Mouse (Mus musculus) gastrocnemius, adult 2 months (tissue): Measurements from ENCODE around the gene Ankfy1. TPM values are rescaled to one million over a fixed set of nuclear protein-coding genes. Genes with fewer than 3 reads are reported as not detected.
"Not testable (repeated sequence)": the region's sequence is repeated elsewhere in the genome, so short reads cannot be mapped to it uniquely, and the experiment has no call there.

Source experiments
- DNase-seq: peaks from one replicate; pipeline ENCODE4 v3.0.0; 2022
- H3K27ac ChIP-seq: fragments of 200-600 bp; 2 replicates; pipeline ENCODE4 v1.8.1; 2022; ENCODE audit warnings: mild to moderate bottlenecking
- H3K4me3 ChIP-seq: fragments of 200-600 bp; 2 replicates; pipeline ENCODE4 v1.8.1; 2022; ENCODE audit warnings: mild to moderate bottlenecking, moderate library complexity
- CTCF ChIP-seq: fragments of 200-600 bp; IDR thresholded peaks from 2 replicates; pipeline ENCODE4 v1.8.1; 2022; ENCODE audit warnings: antibody characterized with exemption, mild to moderate bottlenecking, moderate library complexity
- intact Hi-C: fragments of 180-260 bp; cut with DNase I; formaldehyde crosslinking; loops from one replicate; pipeline ENCODE4 v1.15.1; 2025
- total RNA-seq, 2 experiments: library from RNA; stranded (reverse); gene quantifications; 2 replicates each; pipeline ENCODE4 v1.2.3; 2021

The Ankfy1 gene
- total RNA-seq, 2 experiments from 2014 or later = 8.5 to 10.4 TPM

GRCm38 (mm10) chr11:72771461-72771860 is 81.7 kb downstream of the Ankfy1 start:
- no peak for DNase-seq
- no peak overlapping the region for H3K27ac ChIP-seq
- H3K4me3 ChIP-seq = no peak overlapping the region
- TF ChIP-seq CTCF = no peak
- intact Hi-C loops = no loop called here

GRCm38 (mm10) chr11:72772611-72773010 is 82.8 kb downstream of the Ankfy1 start:
- peak; percentile 33; the same call in 1 of the 2 replicates for TF ChIP-seq CTCF
- H3K27ac ChIP-seq, H3K4me3 ChIP-seq, DNase-seq, intact Hi-C loops: not testable (repeated sequence)

GRCm38 (mm10) chr11:72778957-72779356 is 89.2 kb downstream of the Ankfy1 start:
- DNase-seq = no peak
- intact Hi-C loops = no loop called here
- no peak for TF ChIP-seq CTCF
- no peak overlapping the region for H3K4me3 ChIP-seq
- H3K27ac ChIP-seq = no peak overlapping the region

DNA sequence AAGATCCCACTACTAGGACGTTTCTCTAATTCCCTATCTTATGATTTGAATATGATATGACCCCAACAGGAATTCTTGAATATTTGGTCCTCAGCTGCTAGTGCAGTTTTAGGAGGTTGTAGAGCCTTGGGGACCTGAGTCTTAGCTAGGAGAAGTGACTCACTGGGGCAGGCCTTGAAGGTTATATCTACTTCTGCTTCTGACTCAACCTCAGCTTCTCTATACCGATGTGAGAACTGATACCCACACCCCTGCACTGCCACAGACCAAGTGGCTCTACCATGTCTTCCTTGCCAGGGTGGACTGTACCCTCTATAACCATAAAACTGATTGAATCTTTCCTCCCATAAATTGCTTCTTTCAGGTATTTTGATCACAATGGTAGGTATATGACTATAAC is 92.3 kb downstream of the Ankfy1 start:
- TF ChIP-seq CTCF = no peak
- intact Hi-C loops = no loop called here
- no peak overlapping the region for H3K27ac ChIP-seq
- no peak overlapping the region for H3K4me3 ChIP-seq
- no peak for DNase-seq

DNA sequence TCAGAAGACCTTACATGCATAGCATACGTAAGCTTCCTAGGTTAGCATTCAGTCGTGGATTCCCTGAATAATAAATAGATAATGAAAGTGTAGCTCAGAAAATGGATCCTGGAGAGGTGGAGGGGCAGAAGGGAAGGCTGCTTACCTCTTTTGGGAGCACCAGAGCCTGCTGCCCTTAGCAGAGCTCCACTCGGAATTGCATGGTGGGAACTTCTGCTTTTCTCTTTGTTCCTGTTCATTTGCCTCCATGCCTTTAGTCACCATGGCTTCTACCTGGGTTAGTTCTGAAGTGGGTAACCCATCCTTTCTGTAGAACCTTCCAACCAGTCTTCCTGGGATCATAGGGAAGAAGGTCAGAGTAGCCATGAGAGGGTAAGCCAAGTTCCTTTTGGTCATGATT is 92.7 kb downstream of the Ankfy1 start:
- no peak overlapping the region for H3K4me3 ChIP-seq
- intact Hi-C loops = no loop called here
- no peak for DNase-seq
- H3K27ac ChIP-seq = no peak overlapping the region
- no peak for TF ChIP-seq CTCF

DNA sequence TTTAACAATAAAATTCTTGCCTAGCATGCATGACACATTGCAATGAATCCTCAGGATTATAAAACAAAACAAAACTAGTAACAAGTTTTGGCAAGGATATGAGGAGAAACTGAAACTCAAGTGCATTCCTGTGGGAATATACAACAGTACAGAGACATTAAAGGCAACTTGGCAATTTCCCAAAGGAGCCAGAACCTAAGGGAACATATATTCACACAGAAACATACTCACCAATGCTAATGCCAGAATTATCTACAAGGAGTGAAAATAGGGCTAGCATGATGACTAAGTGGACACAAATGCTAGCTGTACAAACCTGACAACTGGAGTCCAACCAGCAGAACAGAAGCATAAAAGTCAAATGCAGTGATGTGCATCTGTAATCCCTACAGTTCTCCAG is 102.2 kb downstream of the Ankfy1 start:
- Histone ChIP-seq H3K27ac (no peak overlapping the region), H3K4me3 (no peak overlapping the region)
- TF ChIP-seq CTCF = no peak
- no peak for DNase-seq
- intact Hi-C loops = no loop called here

- intact Hi-C loops = no loop called here
- TF ChIP-seq CTCF = no peak
- Histone ChIP-seq H3K27ac (peak overlapping the region; percentile 95), H3K4me3 (peak overlapping the region; percentile 77)
- no peak for DNase-seq
Measured at GRCm38 (mm10) chr11:72795149-72795454, 105.3 kb downstream of the Ankfy1 start.

GRCm38 (mm10) chr11:72795455-72796295 is 105.9 kb downstream of the Ankfy1 start, which contains the start of the genes Cyb5d2 and Zzef1:
Gene Cyb5d2 (minus strand): TSS chr11:72796142.
Gene Zzef1 (plus strand): TSS chr11:72796226.
- TF ChIP-seq CTCF = no peak
- peak; percentile 96 for DNase-seq
- peak within 1 kb of the TSS; percentile 77 for H3K4me3 ChIP-seq
- peak within 1 kb of the TSS; percentile 95 for H3K27ac ChIP-seq
- intact Hi-C loops = no loop called here

DNA sequence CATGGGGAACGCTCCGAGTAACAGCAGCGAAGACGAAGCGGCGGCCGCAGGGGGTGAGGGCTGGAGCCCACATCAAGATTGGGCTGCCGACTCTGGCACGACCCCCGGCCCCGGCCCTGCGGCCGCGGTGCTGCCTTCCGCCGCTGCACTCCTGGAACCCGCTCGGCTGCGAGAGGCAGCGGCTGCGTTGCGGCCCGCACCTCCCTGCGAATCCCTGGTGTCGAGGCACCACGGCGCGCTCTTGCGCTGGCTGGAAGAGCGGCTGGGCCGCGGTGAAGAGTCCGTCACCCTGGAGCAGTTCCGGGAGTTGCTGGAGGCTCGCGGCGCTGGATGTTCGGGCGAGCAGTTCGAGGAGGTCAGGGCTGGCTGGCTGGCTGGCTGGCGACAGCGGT is 106.5 kb downstream of the Ankfy1 start:
- Histone ChIP-seq H3K4me3 (peak overlapping the region; percentile 77), H3K27ac (peak overlapping the region; percentile 95)
- no peak for DNase-seq
- TF ChIP-seq CTCF = no peak
- intact Hi-C loops = no loop called here

DNA sequence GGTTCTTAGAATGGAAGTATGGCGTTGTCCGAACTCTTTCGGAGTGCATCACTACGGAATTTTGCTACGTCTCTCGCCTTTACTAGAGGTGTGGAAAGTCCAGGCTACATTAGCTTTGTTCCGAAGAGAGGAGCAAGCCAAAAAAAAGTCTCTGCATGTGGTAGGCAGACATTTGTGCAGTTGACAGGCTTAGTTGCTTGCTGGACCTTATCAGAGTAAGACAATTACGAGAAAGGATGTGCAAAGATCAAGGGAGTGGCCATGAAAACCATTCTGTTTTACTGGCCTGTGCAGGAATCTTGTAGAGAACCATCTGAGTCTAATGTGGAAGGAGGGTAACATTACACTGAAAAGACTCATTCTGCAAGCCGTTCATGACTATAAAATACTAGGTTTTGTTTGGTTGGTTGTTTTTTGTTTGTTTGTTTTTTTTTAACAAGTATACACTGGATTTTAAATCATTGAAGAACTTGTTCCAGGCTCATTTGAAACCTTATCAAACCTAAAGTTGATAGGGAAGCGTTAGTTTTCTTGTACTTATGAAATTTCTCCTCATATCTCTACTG is 107.0 kb downstream of the Ankfy1 start:
- Histone ChIP-seq H3K27ac (peak overlapping the region; percentile 95), H3K4me3 (peak overlapping the region; percentile 77)
- no peak for DNase-seq
- intact Hi-C loops = no loop called here
- no peak for TF ChIP-seq CTCF

DNA sequence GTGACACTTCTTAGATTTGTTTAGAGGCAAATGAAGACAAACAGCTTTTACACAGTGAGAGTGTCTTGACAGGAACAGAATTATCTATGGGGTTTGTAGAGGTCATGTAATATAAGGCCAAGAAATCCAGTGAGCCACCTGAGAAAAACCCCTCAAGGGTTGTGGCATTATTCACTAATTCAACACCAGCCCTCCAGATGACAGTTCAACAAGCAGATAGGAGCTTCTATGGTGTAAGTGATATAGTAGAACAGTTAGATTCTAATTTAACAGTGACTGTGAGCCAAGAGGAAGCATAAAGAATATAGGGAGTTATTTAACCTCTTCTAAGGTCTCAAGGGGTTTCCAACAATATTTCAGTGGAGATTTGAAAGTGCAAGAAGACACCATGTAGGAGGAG is 108.3 kb downstream of the Ankfy1 start:
- intact Hi-C loops = no loop called here
- no peak for TF ChIP-seq CTCF
- H3K4me3 ChIP-seq = no peak overlapping the region
- no peak for DNase-seq
- no peak overlapping the region for H3K27ac ChIP-seq

DNA sequence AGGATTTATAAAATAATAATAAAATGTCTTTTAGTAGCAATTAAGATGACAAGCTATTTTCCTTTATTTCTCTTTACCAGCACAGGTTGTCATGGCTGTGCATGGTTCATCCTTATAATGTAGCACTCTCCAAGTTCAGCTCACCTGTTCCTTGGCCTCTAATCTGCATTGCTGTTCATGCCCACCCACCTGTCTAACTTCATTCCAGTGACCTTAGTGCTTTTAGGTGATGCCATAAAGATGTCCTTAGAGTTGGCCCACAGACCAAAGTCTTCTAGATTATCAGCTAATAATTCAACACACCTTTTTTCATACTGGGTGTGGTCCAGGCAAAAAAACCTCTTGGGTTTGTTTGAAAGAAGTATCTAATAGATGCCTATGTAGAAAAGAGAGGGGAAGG is 111.4 kb downstream of the Ankfy1 start:
- intact Hi-C loops = no loop called here
- H3K27ac ChIP-seq = no peak overlapping the region
- no peak overlapping the region for H3K4me3 ChIP-seq
- TF ChIP-seq CTCF = no peak
- no peak for DNase-seq

GRCm38 (mm10) chr11:72803038-72803437 is 113.2 kb downstream of the Ankfy1 start:
- DNase-seq = no peak
- intact Hi-C loops = no loop called here
- Histone ChIP-seq H3K27ac (peak overlapping the region; percentile 46), H3K4me3 (0 out of 2 replicates have a peak overlapping the region, but pooled peaks have one; percentile 3)
- TF ChIP-seq CTCF = no peak

DNA sequence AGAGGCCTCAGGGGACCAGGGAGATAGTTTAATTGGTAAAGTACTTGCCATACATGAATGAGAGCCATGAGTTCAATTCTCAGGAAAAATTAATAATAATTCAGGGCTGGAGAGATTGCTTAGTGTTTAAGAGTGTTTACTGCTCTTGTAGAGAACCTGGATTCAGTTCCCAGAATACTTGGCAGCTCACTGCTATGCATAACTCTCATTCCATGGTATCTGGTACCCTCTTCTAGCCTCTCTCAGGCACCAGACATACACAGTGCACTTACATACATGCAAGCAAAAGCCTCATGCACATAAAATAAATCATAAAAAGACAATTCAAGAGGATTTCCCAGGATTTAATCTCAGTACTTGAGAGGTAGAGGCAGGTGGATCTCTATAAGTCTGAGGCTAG is 114.8 kb downstream of the Ankfy1 start:
- no peak overlapping the region for H3K27ac ChIP-seq

More for the DNA sequence above, 114.8 kb downstream of the Ankfy1 start:
- intact Hi-C loops = no loop called here
- no peak for TF ChIP-seq CTCF
- no peak for DNase-seq
- H3K4me3 ChIP-seq = no peak overlapping the region
